Mouse (Mus musculus) cerebellum, adult 18-20 months (tissue): Measurements from ENCODE around the gene Mif.
"Not testable (repeated sequence)": the region's sequence is repeated elsewhere in the genome, so short reads cannot be mapped to it uniquely, and the experiment has no call there.

Experiments used
- DNase-seq, 2 experiments: peaks; one replicate each; pipeline ENCODE4 v3.0.0; 2021

Mif gene

GRCm38 (mm10) chr10:75872915-75873542 is 13.0 kb upstream of the Mif start:
- peak; percentile 92 to 95 for DNase-seq

GRCm38 (mm10) chr10:75872025-75872914 is 12.2 kb upstream of the Mif start:
- DNase-seq, result no peak

GRCm38 (mm10) chr10:75861587-75861986 is 1.5 kb upstream of the Mif start:
- DNase-seq, result no peak

- peak; percentile 36 to 51 for DNase-seq
Observed at GRCm38 (mm10) chr10:75860746-75861145, 706 bp upstream of the Mif start.

- DNase-seq, result peak; percentile 32 to 49
Observed at GRCm38 (mm10) chr10:75859107-75859746, 813 bp downstream of the Mif start.

GRCm38 (mm10) chr10:75857598-75857997 is 2.4 kb downstream of the Mif start:
- DNase-seq, result no peak

GRCm38 (mm10) chr10:75856976-75857375 is 3.1 kb downstream of the Mif start:
- no peak for DNase-seq

GRCm38 (mm10) chr10:75856155-75856907 is 3.7 kb downstream of the Mif start:
- no peak for DNase-seq

- DNase-seq, result no peak
Observed at GRCm38 (mm10) chr10:75855416-75855981, 4.5 kb downstream of the Mif start.

- no peak for DNase-seq
Observed at GRCm38 (mm10) chr10:75854791-75855190, 5.2 kb downstream of the Mif start.

- no peak for DNase-seq
Observed at GRCm38 (mm10) chr10:75854096-75854495, 5.9 kb downstream of the Mif start.

- DNase-seq, result peak; percentile 90 to 91
Observed at GRCm38 (mm10) chr10:75853452-75853851, 6.6 kb downstream of the Mif start.

- no peak for DNase-seq
Observed at GRCm38 (mm10) chr10:75852539-75853125, 7.4 kb downstream of the Mif start.

GRCm38 (mm10) chr10:75851681-75852080 is 8.4 kb downstream of the Mif start:
- DNase-seq, result no peak

- no peak for DNase-seq
Observed at GRCm38 (mm10) chr10:75851076-75851475, 9.0 kb downstream of the Mif start.

GRCm38 (mm10) chr10:75848382-75848781 is 11.7 kb downstream of the Mif start:
- DNase-seq, result no peak

- no peak for DNase-seq
Observed at GRCm38 (mm10) chr10:75845306-75845930, 14.6 kb downstream of the Mif start.

- DNase-seq, result no peak
Observed at GRCm38 (mm10) chr10:75844800-75845199, 15.2 kb downstream of the Mif start.

GRCm38 (mm10) chr10:75843898-75844297 is 16.1 kb downstream of the Mif start:
- not testable (repeated sequence) for DNase-seq

GRCm38 (mm10) chr10:75839092-75839491 is 20.9 kb downstream of the Mif start:
- DNase-seq, result no peak

GRCm38 (mm10) chr10:75837248-75837759 is 22.7 kb downstream of the Mif start, which contains the start of gene Gstt2:
Gstt2 (minus strand) TSS chr10:75837424.
- peak; percentile 94 to 95 for DNase-seq
